Mouse (Mus musculus): ENCODE measurements at regions not wholly inside any gene's neighbourhood (a gene's known extent, or its start where the extent isn't known, plus 50 kb on each side); places are given as distances from the start of the nearest gene placed in this dataset.

- dilution Hi-C loops (cut with MboI; ENCODE audit: extremely low pct_ligation_motif_present, extremely low pct_unique_long_range_greater_than_20kb, low sequenced_read_pairs), result no loop called here
- peak; percentile 87 for TF ChIP-seq BHLHE40 (IDR thresholded peaks at IDR 0.05; ENCODE audit: low read depth, low read length)
- no peak for TF ChIP-seq ZNF384 (IDR thresholded peaks at IDR 0.05; ENCODE audit: low read depth, low read length)
- TF ChIP-seq MYC (IDR thresholded peaks at IDR 0.05; ENCODE audit: low read depth, low read length), result peak; percentile 56; the same call in 1 of the 2 replicates
- TF ChIP-seq CHD2 (IDR thresholded peaks at IDR 0.05; ENCODE audit: low read length), result 0 out of 2 replicates have a peak, but pooled peaks have one; percentile 21
- TF ChIP-seq ETS1 (conservative IDR thresholded peaks at IDR 0.05; ENCODE audit: low read depth, low read length), result 0 out of 2 replicates have a peak, but pooled peaks have one; percentile 8
- peak; percentile 83 for TF ChIP-seq UBTF (IDR thresholded peaks at IDR 0.05; ENCODE audit: low read depth, low read length)
- peak; percentile 69; the same call in 1 of the 2 replicates for TF ChIP-seq MXI1 (IDR thresholded peaks at IDR 0.05; ENCODE audit: low read depth, low read length)
- no peak for TF ChIP-seq HCFC1 (IDR thresholded peaks at IDR 0.05; ENCODE audit: low read depth, low read length)
- TF ChIP-seq POLR2A (IDR thresholded peaks at IDR 0.05; ENCODE audit: low read depth, low read length), result no peak
- TF ChIP-seq TBP (conservative IDR thresholded peaks at IDR 0.05; ENCODE audit: low read depth, low read length), result 0 out of 2 replicates have a peak, but pooled peaks have one; percentile 51
- peak; percentile 65; the same call in 1 of the 2 replicates for TF ChIP-seq MAFK (IDR thresholded peaks at IDR 0.05; ENCODE audit: insufficient replicate concordance, low read length)
- no peak for TF ChIP-seq IRF4 (IDR thresholded peaks at IDR 0.05; ENCODE audit: low read depth, low read length)
- TF ChIP-seq MAX (IDR thresholded peaks at IDR 0.05; ENCODE audit: low read length), result peak; percentile 49; the same call in 1 of the 2 replicates
- DNase-seq (ENCODE audit: extremely low read depth), result peak; percentile 30
- Histone ChIP-seq H3K9ac (ENCODE audit: insufficient read depth, low read depth) (no peak overlapping the region), H3K36me3 (replicated peaks in 1 of 2; ENCODE audit: control insufficient read depth in 1 of 2, insufficient read depth in 1 of 2, low read length in 1 of 2) (no peaks in the 10 kb centered on the region), H3K27ac (ENCODE audit: insufficient read depth, low read depth) (no peak overlapping the region), H3K79me2 (replicated peaks; ENCODE audit: control insufficient read depth, extremely low read depth, insufficient read depth, poor library complexity, severe bottlenecking) (no peaks in the 10 kb centered on the region), H3K4me2 (ENCODE audit: insufficient read depth, low read depth, poor library complexity, severe bottlenecking) (peak overlapping the region; percentile 73), H3K9me3 (replicated peaks; ENCODE audit: low read length) (peaks cover under 1% of the 10 kb centered on the region), H3K4me1 (ENCODE audit: control insufficient read depth in 1 of 2, insufficient read depth in 2 of 2) (peaks cover 3 to 5% of the 10 kb centered on the region in 2 experiments; a peak in 1 of 4 replicates), H3K4me3 (replicated peaks in 1 of 3; ENCODE audit: low read depth in 2 of 3, low read length in 2 of 3, poor library complexity in 1 of 3) (peak overlapping the region in 1 of 3 experiments; percentile 22), H3K27me3 (replicated peaks) (peaks cover 90% of the 10 kb centered on the region)
- in situ Hi-C loops (cut with MboI; ENCODE audit: low pct_ligation_motif_present, low pct_unique_long_range_greater_than_20kb, low sequenced_read_pairs), result no loop called here
These were observed 72.7 kb upstream of the 4930535I16Rik start for GRCm38 (mm10) chr4:123990293-123991185.

All from CH12.LX (cell line).